In genomic region chr16:12389545-12389944, GRCm38 (mm10) we compare ENCODE assay signal across 15 mouse cellular contexts.
DNase-seq lines count a peak whose midpoint lies in the region; ATAC-seq lines count a peak whose summit lies in the region.
"Had no signal": no experiment of that assay in that cellular context is flagged by ENCODE, and none has a peak within 500 bp of the region (broad histone marks: within the 10 kb centered on the region; RNA-seq: fewer than 3 reads in every experiment).

No protein-coding gene starts in this region.

- ATAC-seq in frontal cortex, adult (ENCODE audit: low TSS enrichment): peak; percentile 95
- ATAC-seq: forebrain, embryonic 15.5 days had no signal

- intact Hi-C loops in left cerebral cortex, postnatal 36 days (cut with DNase I): no loop called here
- intact Hi-C loops in gastrocnemius, postnatal 14 days (cut with DNase I; ENCODE audit: low total_unique reads): no loop called here

- DNase-seq in frontal cortex, postnatal 25 days (ENCODE audit: low spot score in 2 of 2): no peak
- peak; percentile 27 for DNase-seq in layer of hippocampus, adult 9-11 months
- DNase-seq in layer of hippocampus, adult 9-10 months (ENCODE audit: low spot score): no peak
- peak; percentile 17 to 65 for DNase-seq in left cerebral cortex, postnatal 36 days (ENCODE audit: low spot score in 2 of 2)
- peak; percentile 34 to 39 for DNase-seq in right cerebral cortex, postnatal 36 days (ENCODE audit: low spot score in 2 of 2)
- no peak for DNase-seq in gastrocnemius, postnatal 14 days
- DNase-seq: adrenal gland, postnatal 25 days; cerebellum, adult 9-11 months; heart, postnatal 4 days; kidney, adult 2 months; liver; thymus, adult 18-20 months; thymus, postnatal 36 days had no signal

Comparison
In these comparisons a context has a peak if more than half of its experiments do, and no peak if none do; other contexts are left out.
1. DNase-seq: peak in layer of hippocampus, adult 9-11 months (single experiment), left cerebral cortex, postnatal 36 days (2 of 2) and right cerebral cortex, postnatal 36 days (2 of 2); none in frontal cortex, postnatal 25 days (0 of 2), layer of hippocampus, adult 9-10 months (single experiment) and gastrocnemius, postnatal 14 days (single experiment).